Mouse (Mus musculus) G1E (cell line): Measurements from ENCODE around the gene Rpl37. TPM values are rescaled to one million over a fixed set of nuclear protein-coding genes. Genes with fewer than 3 reads are reported as not detected.

Source experiments
- ATAC-seq: 2 replicates; pipeline ENCODE4 v1.8.0; 2016; ENCODE audit warnings: mild to moderate bottlenecking; ENCODE audit not compliant: insufficient number of reproducible peaks, poor library complexity, low FRiP score, severe bottlenecking; ENCODE audit errors: extremely low read depth
- DNase-seq: peaks from one replicate; pipeline ENCODE4 v3.0.0; 2012; ENCODE audit warnings: low spot score
- H3K27me3 ChIP-seq: 2 replicates; pipeline ENCODE4 v1.6.1; 2012; ENCODE audit warnings: mild to moderate bottlenecking, low read length, inconsistent platforms; ENCODE audit not compliant: insufficient read depth
- H3K36me3 ChIP-seq: replicated peaks from 2 replicates; pipeline ENCODE3; 2012; ENCODE audit warnings: mild to moderate bottlenecking, inconsistent platforms
- H3K4me1 ChIP-seq: 2 replicates; pipeline ENCODE4 v1.6.1; 2012; ENCODE audit warnings: low read depth, low read length, inconsistent platforms, mixed read lengths; ENCODE audit not compliant: insufficient read depth
- H3K4me3 ChIP-seq: 2 replicates; pipeline ENCODE4 v1.5.1; 2012; ENCODE audit warnings: low read depth, mild to moderate bottlenecking, inconsistent platforms, low read length, moderate library complexity, mixed read lengths
- H3K9me3 ChIP-seq: replicated peaks from 2 replicates; pipeline ENCODE4 v1.6.1; 2012; ENCODE audit warnings: inconsistent platforms
- CTCF ChIP-seq: IDR thresholded peaks from 2 replicates; pipeline ENCODE4 v1.5.1; 2012; ENCODE audit warnings: low read depth, low read length, inconsistent platforms, mixed read lengths
- GATA1 ChIP-seq: IDR thresholded peaks from 2 replicates; pipeline ENCODE4 v1.6.1; 2012; ENCODE audit warnings: borderline replicate concordance, low read length, inconsistent platforms, mixed read lengths
- GATA2 ChIP-seq: IDR thresholded peaks from 2 replicates; pipeline ENCODE4 v1.6.1; 2012; ENCODE audit warnings: low read depth, low read length, inconsistent platforms, borderline replicate concordance
- POLR2AphosphoS5 ChIP-seq: IDR thresholded peaks from 2 replicates; pipeline ENCODE4 v1.6.1; 2012; ENCODE audit warnings: low read depth, low read length, inconsistent platforms; ENCODE audit not compliant: insufficient replicate concordance
- TAL1 ChIP-seq: conservative IDR thresholded peaks from 2 replicates; pipeline ENCODE4 v1.6.1; 2012; ENCODE audit warnings: low read depth, low read length, inconsistent platforms, mixed read lengths
- polyA plus RNA-seq: library from polyadenylated mRNA; stranded (reverse); fragments of >175 nt; gene quantifications from 2 replicates; pipeline ENCODE4 v1.2.3, GENCODE M21; 2012
- total RNA-seq, 2 experiments: library from RNA; stranded (forward) in 1 of 2; stranded (reverse) in 1 of 2; fragments of 200-1000 nt in 1 of 2; fragments of >200 nt in 1 of 2; fragmentation: Nextera tagmentation in 1 of 2; gene quantifications; 2 replicates each; pipeline ENCODE4 v1.2.3; 2014 to 2017

The Rpl37 gene
- total and polyA plus RNA-seq, 3 experiments: 48.0 to 1,244 (median 374) TPM

DNA sequence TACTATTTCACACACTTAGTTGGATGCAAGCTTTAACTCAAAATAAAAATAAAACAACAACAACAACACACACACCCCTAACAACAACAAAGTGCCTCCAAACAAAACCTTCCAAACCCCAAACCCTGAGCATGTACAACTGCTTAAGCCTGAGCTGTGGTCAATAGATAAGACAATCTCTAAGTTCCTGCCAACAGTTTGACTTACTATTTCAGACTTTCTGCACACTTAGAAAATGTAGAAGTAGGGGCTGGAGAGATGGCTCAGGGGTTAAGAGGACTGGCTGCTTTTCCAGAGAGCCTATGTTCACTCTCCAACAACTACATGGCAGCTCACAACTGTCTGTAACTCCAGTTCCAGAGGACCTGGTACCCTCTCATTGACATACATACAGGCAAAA is 23.9 kb downstream of the Rpl37 start:
- Histone ChIP-seq H3K36me3 (peaks cover 5% of the 10 kb centered on the region), H3K4me3 (peak overlapping the region; percentile 23; the same call in 1 of the 2 replicates), H3K9me3 (no peaks in the 10 kb centered on the region), H3K27me3 (no peaks in the 10 kb centered on the region), H3K4me1 (peaks cover 65% of the 10 kb centered on the region)
- DNase-seq (no peak), ATAC-seq (peak; percentile 48)
- TF ChIP-seq CTCF (no peak), TAL1 (peak; percentile 81)

DNA sequence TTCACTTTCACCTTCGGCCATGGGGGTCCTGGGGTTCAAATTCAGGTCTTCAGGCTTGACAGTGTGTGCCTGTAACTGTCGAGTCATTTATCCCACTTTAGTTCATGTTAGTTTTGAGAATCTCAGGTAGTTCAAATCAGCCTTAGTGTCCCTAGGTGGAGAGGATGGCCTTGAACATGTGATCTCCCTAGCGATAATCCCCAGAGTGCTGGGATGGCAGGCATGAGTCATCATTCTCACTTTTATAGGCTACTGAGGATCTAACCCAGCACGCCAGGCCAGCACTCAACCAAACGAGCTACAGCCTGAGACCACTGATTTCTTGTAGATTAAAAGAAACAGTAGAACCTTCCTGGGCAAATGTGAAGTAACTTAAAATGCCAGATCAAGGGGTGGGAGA is 25.6 kb downstream of the Rpl37 start:
- H3K36me3 ChIP-seq: peaks cover 18% of the 10 kb centered on the region
- no peak overlapping the region for H3K4me3 ChIP-seq
- no peak for TF ChIP-seq POLR2AphosphoS5
- no peak for TF ChIP-seq TAL1
- TF ChIP-seq GATA2: no peak
- no peak for TF ChIP-seq GATA1
- TF ChIP-seq CTCF: no peak
- no peaks in the 10 kb centered on the region for H3K9me3 ChIP-seq
- no peaks in the 10 kb centered on the region for H3K27me3 ChIP-seq
- peaks cover 67% of the 10 kb centered on the region for H3K4me1 ChIP-seq
- no peak for DNase-seq
- no peak for ATAC-seq

DNA sequence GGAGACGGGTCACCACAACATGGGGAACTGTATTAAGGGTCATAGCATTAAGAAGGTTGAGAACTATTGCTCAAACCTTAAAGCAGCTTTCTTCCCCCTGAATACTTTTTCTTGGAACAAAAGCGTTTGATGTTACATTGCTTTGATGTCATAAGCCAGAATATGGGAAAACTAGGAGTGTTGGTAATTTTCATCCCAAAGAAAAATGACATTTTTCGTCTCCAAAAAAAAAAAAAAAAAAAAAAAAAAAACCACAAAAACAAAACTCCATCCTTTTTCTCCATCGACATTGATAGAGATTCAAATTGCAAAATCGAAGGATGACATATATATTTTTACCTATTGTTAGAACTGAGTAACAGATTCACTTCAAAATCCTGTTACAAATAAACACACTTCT is 26.3 kb downstream of the Rpl37 start:
- DNase-seq (no peak), ATAC-seq (no peak)
- Histone ChIP-seq H3K9me3 (no peaks in the 10 kb centered on the region), H3K4me1 (peaks cover 65% of the 10 kb centered on the region), H3K4me3 (no peak overlapping the region; the same call in 1 of the 2 replicates), H3K36me3 (peaks cover 23% of the 10 kb centered on the region), H3K27me3 (no peaks in the 10 kb centered on the region)
- TF ChIP-seq CTCF (no peak), TAL1 (no peak), GATA1 (no peak), POLR2AphosphoS5 (no peak), GATA2 (no peak)

DNA sequence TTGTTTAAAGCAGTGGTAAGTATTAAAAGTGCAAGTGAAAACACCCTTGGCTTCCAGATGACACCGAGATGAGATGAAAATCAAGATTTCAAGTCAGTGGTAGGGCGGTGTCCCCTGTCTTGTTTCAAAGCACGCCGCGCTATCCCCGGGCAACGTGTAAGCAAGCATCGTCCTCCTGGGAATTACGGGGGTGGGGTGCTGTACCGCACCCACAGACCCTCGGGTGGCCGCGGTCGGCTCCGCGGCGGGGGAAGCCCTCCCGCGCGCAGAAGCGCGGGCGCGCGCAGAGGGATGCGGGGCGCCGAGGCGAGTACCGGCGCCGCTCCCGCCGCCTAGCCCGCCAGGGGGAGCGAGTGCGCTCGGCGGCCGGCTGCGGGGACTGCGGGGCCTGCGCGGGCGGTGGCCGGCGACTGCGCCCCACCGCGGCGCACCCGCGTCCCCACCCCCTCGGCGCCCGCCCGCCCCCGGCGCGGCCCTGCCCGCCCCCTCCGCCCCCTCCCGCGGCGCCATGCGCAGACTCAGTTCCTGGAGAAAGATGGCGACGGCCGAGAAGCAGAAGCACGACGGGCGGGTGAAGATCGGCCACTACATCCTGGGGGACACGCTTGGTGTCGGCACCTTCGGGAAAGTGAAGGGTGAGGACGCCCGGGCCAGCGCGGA is 27.0 kb downstream of the Rpl37 start, which contains the start of gene Prkaa1:
Prkaa1 (plus strand) TSS at position 501 of the 660 bp plus-strand sequence.
- DNase-seq (peak; percentile 63), ATAC-seq (no peak)
- no peaks in the 10 kb centered on the region for H3K27me3 ChIP-seq
- peaks cover 27% of the 10 kb centered on the region for H3K36me3 ChIP-seq
- peaks cover 65% of the 10 kb centered on the region for H3K4me1 ChIP-seq
- TF ChIP-seq TAL1 (no peak), POLR2AphosphoS5 (no peak)
- H3K9me3 ChIP-seq: no peaks in the 10 kb centered on the region
- peak within 1 kb of the TSS; percentile 96 for H3K4me3 ChIP-seq

DNA sequence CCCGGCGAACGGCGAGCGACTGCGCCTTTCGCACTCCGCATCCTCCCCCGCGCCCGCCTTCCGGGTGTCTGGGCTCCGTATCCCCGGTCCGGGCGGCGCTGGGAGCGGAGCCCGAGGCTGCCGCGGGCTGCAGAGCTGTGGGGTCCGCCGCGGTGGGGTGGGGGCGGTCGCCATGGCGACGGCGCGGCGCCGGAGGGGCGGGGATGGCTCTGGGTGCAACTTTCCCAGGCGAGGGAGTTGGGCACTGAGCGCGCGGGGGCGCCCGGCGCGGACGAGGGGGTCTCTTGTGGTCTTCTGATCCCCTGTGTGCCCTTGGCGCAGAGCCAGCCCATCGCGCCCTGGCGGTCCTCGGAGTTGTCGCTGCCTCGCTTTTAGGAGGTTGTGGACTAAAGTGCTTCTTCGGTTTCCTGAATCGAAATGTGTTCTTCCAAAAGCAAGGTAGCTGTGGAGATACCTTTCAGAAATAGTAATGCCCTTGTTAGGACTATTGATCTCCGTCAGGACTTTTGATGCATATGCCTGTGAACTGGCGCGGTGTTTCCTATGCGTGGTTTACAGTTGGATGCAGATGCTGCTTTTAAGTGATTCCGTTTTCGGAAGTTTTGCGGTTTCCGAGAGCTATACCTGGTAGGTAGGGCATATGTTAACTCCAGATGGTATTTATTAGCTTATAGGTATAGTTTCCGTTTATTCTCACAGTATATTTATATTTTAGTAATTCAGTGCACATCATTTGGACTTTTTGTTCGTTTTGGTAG is 27.8 kb downstream of the Rpl37 start:
- Histone ChIP-seq H3K27me3 (no peaks in the 10 kb centered on the region), H3K4me1 (peaks cover 67% of the 10 kb centered on the region), H3K4me3 (peak overlapping the region; percentile 96), H3K36me3 (peaks cover 27% of the 10 kb centered on the region), H3K9me3 (no peaks in the 10 kb centered on the region)
- DNase-seq (peak; percentile 43), ATAC-seq (no peak)
- TF ChIP-seq GATA2 (no peak), CTCF (no peak), TAL1 (no peak), GATA1 (no peak), POLR2AphosphoS5 (no peak)

DNA sequence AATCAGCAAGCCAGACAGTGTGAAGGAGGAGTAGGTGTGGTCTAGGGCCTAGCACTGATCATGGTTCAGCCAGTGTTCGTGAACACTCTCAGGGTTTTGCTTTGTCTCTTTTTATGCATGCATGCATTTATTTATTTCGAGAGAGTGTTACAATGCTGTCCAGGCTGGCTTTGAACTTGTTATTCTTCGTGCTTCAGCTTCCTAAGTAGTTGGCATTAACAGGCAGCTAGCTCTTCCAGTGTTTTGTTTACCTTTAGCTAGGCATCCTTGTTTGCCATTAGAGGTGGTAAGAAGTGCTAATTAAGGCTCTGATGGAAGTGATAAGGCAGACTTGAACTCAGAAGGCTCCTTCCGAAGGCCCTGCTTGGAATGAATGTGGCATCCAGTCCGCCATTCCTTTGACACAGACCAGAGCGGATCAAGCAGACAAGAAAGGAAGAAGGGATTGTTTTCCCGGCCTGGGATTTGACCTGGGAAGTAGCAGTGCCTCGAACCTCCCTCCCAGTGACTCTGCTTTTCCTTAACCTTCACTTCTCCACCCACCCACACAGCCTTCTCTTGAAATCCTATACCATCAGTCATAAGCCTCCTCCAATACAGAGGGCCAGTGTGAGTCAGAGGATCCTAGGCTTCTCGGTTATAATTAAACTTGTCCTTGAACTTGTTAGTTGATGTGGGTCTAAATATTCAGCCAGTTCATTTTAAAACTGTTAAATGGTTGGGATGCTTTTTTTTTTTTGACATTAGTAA is 28.9 kb downstream of the Rpl37 start:
- Histone ChIP-seq H3K36me3 (peaks cover 34% of the 10 kb centered on the region), H3K4me1 (peaks cover 66% of the 10 kb centered on the region), H3K9me3 (no peaks in the 10 kb centered on the region), H3K4me3 (peak overlapping the region; percentile 96), H3K27me3 (no peaks in the 10 kb centered on the region)
- TF ChIP-seq GATA1: no peak
- TF ChIP-seq CTCF: no peak
- no peak for TF ChIP-seq POLR2AphosphoS5
- TF ChIP-seq TAL1: no peak
- TF ChIP-seq GATA2: no peak
- ATAC-seq: no peak
- DNase-seq: no peak
